Comparison of ENCODE assay signal across 11 mouse cellular contexts in the genomic region with DNA sequence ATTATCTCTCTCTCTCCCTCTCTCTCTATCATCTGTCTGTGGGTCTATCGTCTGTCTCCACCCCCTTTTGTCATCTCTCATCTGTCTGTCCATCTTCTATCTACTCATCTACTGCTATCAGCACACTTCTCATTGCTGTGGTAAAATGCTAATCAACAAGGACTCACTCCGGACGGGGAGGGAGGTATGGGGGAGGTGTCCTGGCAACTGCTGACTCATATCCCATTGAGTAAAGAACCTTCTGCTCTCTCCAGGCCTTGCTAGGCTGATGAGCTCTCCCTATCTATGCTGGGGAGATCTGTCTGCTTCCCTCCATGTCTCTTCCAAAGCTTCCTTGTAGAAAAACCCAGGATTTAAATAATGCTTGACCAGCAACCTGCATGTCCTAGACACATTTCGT.
"Had no signal": no experiment of that assay in that cellular context is flagged by ENCODE, and none has a peak within 500 bp of the region (broad histone marks: within the 10 kb centered on the region; RNA-seq: fewer than 3 reads in every experiment).

No protein-coding gene starts in this region.

- H3K27ac ChIP-seq: limb, embryonic 12.5 days; liver, embryonic 14.5 days; midbrain, embryonic 12.5 days had no signal

- H3K36me3 ChIP-seq: limb, embryonic 12.5 days; midbrain, embryonic 12.5 days had no signal

- ATAC-seq: lung, postnatal 0 days had no signal

- H3K9me3 ChIP-seq: limb, embryonic 12.5 days; midbrain, embryonic 12.5 days had no signal

- H3K4me3 ChIP-seq: limb, embryonic 12.5 days; midbrain, embryonic 12.5 days had no signal

- H3K27me3 ChIP-seq: limb, embryonic 12.5 days had no signal

- DNase-seq: kidney, postnatal 25 days; layer of hippocampus, postnatal 36 days; lung, adult 2 months; lung, postnatal 36 days; right cerebral cortex, adult 18-20 months; right cerebral cortex, postnatal 25 days; thymus, postnatal 4 days had no signal

- H3K4me2 ChIP-seq: limb, embryonic 12.5 days; midbrain, embryonic 12.5 days had no signal

- H3K9ac ChIP-seq: limb, embryonic 12.5 days; liver, embryonic 14.5 days; midbrain, embryonic 12.5 days had no signal
